Mouse (Mus musculus) spleen, adult 2 months (tissue): ENCODE data around the gene Csnk1e. TPM values are rescaled to one million over a fixed set of nuclear protein-coding genes. Genes with fewer than 3 reads are reported as not detected.
A peak's percentile ranks its signal among the peaks of the same experiment; 100 is the strongest.

ENCODE experiments used
- DNase-seq, 2 experiments: peaks; one replicate each; pipeline versions ENCODE4 v3.0.0 to v3.0.0-alpha.2; 2012 to 2021; ENCODE audit warnings: low spot score in 2 of 2, low read depth in 1 of 2
- H3K27ac ChIP-seq: fragments of 200-500 bp; 2 replicates; pipeline ENCODE4 v1.5.1; 2012; ENCODE audit warnings: low read length, inconsistent platforms; ENCODE audit not compliant: insufficient read depth
- H3K27me3 ChIP-seq: fragments of 200-500 bp; 2 replicates; pipeline ENCODE4 v1.6.1; 2012; ENCODE audit warnings: mild to moderate bottlenecking, moderate library complexity, low read length, inconsistent platforms; ENCODE audit not compliant: control insufficient read depth, insufficient read depth
- H3K36me3 ChIP-seq: fragments of 200-500 bp; 2 replicates; pipeline ENCODE4 v1.6.1; 2012; ENCODE audit warnings: mild to moderate bottlenecking, low read length, inconsistent platforms; ENCODE audit not compliant: control insufficient read depth, insufficient read depth
- H3K4me1 ChIP-seq: fragments of 200-500 bp; 2 replicates; pipeline ENCODE4 v1.6.1; 2011; ENCODE audit warnings: inconsistent platforms; ENCODE audit not compliant: control insufficient read depth, insufficient read depth, insufficient read length
- H3K4me3 ChIP-seq: fragments of 200-500 bp; 2 replicates; pipeline ENCODE4 v1.5.1; 2011; ENCODE audit warnings: mild to moderate bottlenecking, inconsistent platforms; ENCODE audit not compliant: insufficient read depth, insufficient read length; ENCODE audit errors: extremely low read depth
- CTCF ChIP-seq: fragments of 200-500 bp; IDR thresholded peaks from 2 replicates; pipeline ENCODE4 v1.5.1; 2011; ENCODE audit warnings: mild to moderate bottlenecking, inconsistent platforms; ENCODE audit not compliant: insufficient read depth, insufficient read length, insufficient replicate concordance; ENCODE audit errors: extremely low read depth
- POLR2A ChIP-seq: fragments of 200-500 bp; IDR thresholded peaks from 2 replicates; pipeline ENCODE4 v1.6.1; 2011; ENCODE audit warnings: low read depth, low read length, inconsistent platforms
- WGBS: fragments of 180-500 bp; shearing (Covaris S2); methylation state at CpG from one replicate; pipeline ENCODE4 v1.1.7; 2018; 5-methylcytosine and 5-hydroxymethylcytosine counted together
- polyA plus RNA-seq: library from polyadenylated mRNA; depleted of rRNA; stranded (reverse); fragments of >200 nt; gene quantifications from 2 replicates; pipeline ENCODE4 v1.2.3, GENCODE M21; 2012

The Csnk1e gene
- polyA plus RNA-seq, 1 experiment, result 26.3 TPM

DNA sequence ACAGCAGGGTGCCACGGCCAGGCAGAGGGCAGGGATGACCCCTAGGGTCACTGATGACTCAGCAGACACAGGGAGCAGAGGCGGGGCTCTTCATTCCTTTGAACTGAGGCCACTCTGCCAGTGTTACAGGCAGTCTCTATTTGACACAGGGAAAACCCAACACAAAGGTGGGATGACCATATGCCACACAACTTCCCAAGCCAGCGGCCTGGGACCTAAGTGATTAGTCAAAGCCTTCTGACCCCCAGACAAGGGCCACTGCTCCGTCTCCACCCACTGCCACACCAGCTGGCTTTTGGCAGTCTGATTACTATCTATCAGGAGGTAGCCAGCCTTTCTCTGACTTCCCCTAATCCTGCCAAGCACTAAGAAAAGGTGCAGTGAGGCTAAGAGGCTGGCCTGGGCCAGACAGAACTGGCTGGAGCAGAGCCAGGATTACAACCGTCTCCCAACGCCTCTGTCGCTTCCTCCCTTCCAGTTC is 20.1 kb downstream of the Csnk1e start:
- H3K4me3 ChIP-seq, result no peak overlapping the region
- TF ChIP-seq CTCF (no peak), POLR2A (no peak)
- H3K4me1 ChIP-seq, result no peaks in the 10 kb centered on the region; the same call in 1 of the 2 replicates
- H3K27me3 ChIP-seq, result no peaks in the 10 kb centered on the region
- WGBS, result 74% methylated on average over 7 of the region's 7 CpGs
- no peak overlapping the region for H3K27ac ChIP-seq
- DNase-seq, result no peak
- H3K36me3 ChIP-seq, result no peaks in the 10 kb centered on the region

- Histone ChIP-seq H3K36me3 (peaks cover 2% of the 10 kb centered on the region), H3K4me3 (no peak overlapping the region), H3K27ac (0 out of 2 replicates have a peak overlapping the region, but pooled peaks have one; percentile 5), H3K27me3 (no peaks in the 10 kb centered on the region), H3K4me1 (no peaks in the 10 kb centered on the region; the same call in 1 of the 2 replicates)
- 17% methylated on average over 21 of the region's 21 CpGs for WGBS
- TF ChIP-seq CTCF (no peak), POLR2A (no peak)
- DNase-seq, result no peak
Observed at GRCm38 (mm10) chr15:79432892-79433291, 22.5 kb downstream of the Csnk1e start.

GRCm38 (mm10) chr15:79432328-79432727 is 23.0 kb downstream of the Csnk1e start:
- 83% methylated on average over 11 of the region's 11 CpGs for WGBS
- no peak for DNase-seq
- TF ChIP-seq POLR2A, result no peak
- Histone ChIP-seq H3K36me3 (peaks cover 2% of the 10 kb centered on the region), H3K27ac (0 out of 2 replicates have a peak overlapping the region, but pooled peaks have one; percentile 2), H3K4me1 (no peaks in the 10 kb centered on the region; the same call in 1 of the 2 replicates), H3K4me3 (no peak overlapping the region), H3K27me3 (no peaks in the 10 kb centered on the region)

GRCm38 (mm10) chr15:79431925-79432324 is 23.4 kb downstream of the Csnk1e start:
- TF ChIP-seq CTCF, result no peak
- TF ChIP-seq POLR2A, result no peak
- H3K4me1 ChIP-seq, result no peaks in the 10 kb centered on the region; the same call in 1 of the 2 replicates
- WGBS, result 69% methylated on average over 7 of the region's 7 CpGs
- H3K4me3 ChIP-seq, result no peak overlapping the region
- H3K27ac ChIP-seq, result 0 out of 2 replicates have a peak overlapping the region, but pooled peaks have one; percentile 2
- no peaks in the 10 kb centered on the region for H3K27me3 ChIP-seq
- no peak for DNase-seq
- peaks cover 2% of the 10 kb centered on the region for H3K36me3 ChIP-seq

GRCm38 (mm10) chr15:79430461-79431000 is 24.8 kb downstream of the Csnk1e start:
- 83% methylated on average over 10 of the region's 10 CpGs for WGBS
- DNase-seq, result no peak
- Histone ChIP-seq H3K36me3 (peaks cover 9% of the 10 kb centered on the region), H3K4me3 (no peak overlapping the region), H3K4me1 (no peaks in the 10 kb centered on the region; the same call in 1 of the 2 replicates), H3K27ac (no peak overlapping the region), H3K27me3 (no peaks in the 10 kb centered on the region)
- TF ChIP-seq POLR2A (no peak), CTCF (no peak)

- H3K4me3 ChIP-seq, result no peak overlapping the region
- no peaks in the 10 kb centered on the region for H3K27me3 ChIP-seq
- 86% methylated on average over 9 of the region's 9 CpGs for WGBS
- TF ChIP-seq POLR2A (no peak), CTCF (no peak)
- H3K36me3 ChIP-seq, result peaks cover 10% of the 10 kb centered on the region
- no peak for DNase-seq
- H3K4me1 ChIP-seq, result no peaks in the 10 kb centered on the region; the same call in 1 of the 2 replicates
- no peak overlapping the region for H3K27ac ChIP-seq
Observed at GRCm38 (mm10) chr15:79429994-79430393, 25.4 kb downstream of the Csnk1e start.

DNA sequence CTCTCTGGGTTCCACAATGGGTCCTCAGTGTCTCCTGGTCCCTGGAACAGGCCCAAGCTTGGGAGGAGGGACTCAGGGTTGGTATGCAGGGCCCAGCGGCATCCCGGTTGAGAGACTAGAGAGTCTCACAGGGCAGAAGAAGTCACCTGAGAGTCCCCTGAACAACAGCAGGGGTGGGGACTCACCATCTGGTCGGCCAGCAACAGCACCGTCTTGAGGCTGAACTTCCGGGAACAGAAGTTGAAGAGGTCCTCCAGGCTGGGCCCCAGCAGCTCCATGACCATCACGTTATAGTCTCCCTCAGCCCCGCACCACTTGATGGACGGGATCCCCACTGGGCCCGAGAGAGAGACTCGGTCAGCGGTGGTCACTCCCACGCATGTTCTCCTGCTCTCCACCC is 25.8 kb downstream of the Csnk1e start:
- H3K36me3 ChIP-seq, result peaks cover 11% of the 10 kb centered on the region

More for the DNA sequence above, 25.8 kb downstream of the Csnk1e start:
- WGBS, result 93% methylated on average over 12 of the region's 12 CpGs
- no peak for DNase-seq
- Histone ChIP-seq H3K4me3 (no peak overlapping the region), H3K4me1 (no peaks in the 10 kb centered on the region; the same call in 1 of the 2 replicates), H3K27me3 (no peaks in the 10 kb centered on the region), H3K27ac (no peak overlapping the region)
- no peak for TF ChIP-seq POLR2A
- TF ChIP-seq CTCF, result no peak
